Mouse (Mus musculus) hindbrain, embryonic 11.5 days (tissue): ENCODE results near the gene U2af1l4. TPM values are rescaled to one million over a fixed set of nuclear protein-coding genes. Genes with fewer than 3 reads are reported as not detected.

Experiments
- ATAC-seq: fragments of 200-750 bp; cut with Nextera tagmentation; 2 replicates; pipeline ENCODE4 v1.8.0; 2017; ENCODE audit warnings: mild to moderate bottlenecking, moderate TSS enrichment, moderate library complexity; ENCODE audit not compliant: low FRiP score
- DNase-seq: peaks from one replicate; pipeline ENCODE4 v3.0.0-alpha.2; 2015; ENCODE audit warnings: low spot score
- H3K27ac ChIP-seq: fragments of 300-500 bp; sonication (generic); 2 replicates; pipeline ENCODE4 v1.5.1; 2014; ENCODE audit warnings: mild to moderate bottlenecking, low read depth, low read length
- H3K27me3 ChIP-seq: fragments of 300-500 bp; sonication (generic); 2 replicates; pipeline ENCODE4 v1.6.1; 2014; ENCODE audit warnings: mild to moderate bottlenecking, low read length, moderate library complexity, mixed read lengths; ENCODE audit not compliant: control insufficient read depth, insufficient read depth
- H3K36me3 ChIP-seq: fragments of 300-500 bp; sonication (generic); 2 replicates; pipeline ENCODE4 v1.6.1; 2014; ENCODE audit warnings: mild to moderate bottlenecking, low read length, moderate library complexity, mixed read lengths; ENCODE audit not compliant: control insufficient read depth, insufficient read depth
- H3K4me1 ChIP-seq: fragments of 300-500 bp; sonication (generic); replicated peaks from 2 replicates; pipeline ENCODE4 v1.6.1; 2014; ENCODE audit warnings: low read length, mixed read lengths; ENCODE audit not compliant: control insufficient read depth, insufficient read depth
- H3K4me2 ChIP-seq: fragments of 300-500 bp; sonication (generic); replicated peaks from 2 replicates; pipeline ENCODE4 v1.6.1; 2014; ENCODE audit warnings: mild to moderate bottlenecking, low read depth, low read length
- H3K4me3 ChIP-seq: fragments of 300-500 bp; sonication (generic); 2 replicates; pipeline ENCODE4 v1.5.1; 2014; ENCODE audit warnings: low read depth, low read length
- H3K9ac ChIP-seq: fragments of 300-500 bp; sonication (generic); 2 replicates; pipeline ENCODE4 v1.6.1; 2014; ENCODE audit warnings: low read depth, low read length
- H3K9me3 ChIP-seq: fragments of 300-500 bp; sonication (generic); 2 replicates; pipeline ENCODE4 v1.6.1; 2016; ENCODE audit warnings: low read length; ENCODE audit not compliant: control insufficient read depth
- WGBS: fragments of 180-500 bp; shearing (Covaris S2); extraction: QIAGEN DNeasy Blood & Tissue Kit; methylation state at CpG from one replicate; pipeline ENCODE4 v1.1.7; 2014; 5-methylcytosine and 5-hydroxymethylcytosine counted together
- polyA plus RNA-seq: library from polyadenylated mRNA; unstranded; fragments of >200 nt; fragmentation: Nextera tagmentation; extraction: Ambion mirVana; gene quantifications from 2 replicates; pipeline ENCODE4 v1.2.1, GENCODE M21; 2014

The U2af1l4 gene
- polyA plus RNA-seq, 1 experiment from 2014 or later: 100.0 TPM

- WGBS: 0% methylated on average over 47 of the region's 68 CpGs
- Histone ChIP-seq H3K27me3 (no peaks in the 10 kb centered on the region), H3K27ac (peak within 1 kb of the TSS; percentile 45), H3K9me3 (no peaks in the 10 kb centered on the region), H3K4me1 (peaks cover 5% of the 10 kb centered on the region), H3K4me2 (peak within 1 kb of the TSS; percentile 93), H3K4me3 (peak within 1 kb of the TSS; percentile 80), H3K36me3 (peaks cover 5% of the 10 kb centered on the region; the same call in 1 of the 2 replicates), H3K9ac (peak within 1 kb of the TSS; percentile 94)
- DNase-seq (peak; percentile 96), ATAC-seq (peak; percentile 96)
These were observed 25.8 kb downstream of the U2af1l4 start, which contains the start of gene Kmt2b for GRCm38 (mm10) chr7:30588676-30589434. Gene Kmt2b (minus strand): TSS chr7:30588726.

- Histone ChIP-seq H3K4me3 (peak overlapping the region; percentile 80), H3K4me2 (peak overlapping the region; percentile 60), H3K9me3 (no peaks in the 10 kb centered on the region), H3K27me3 (no peaks in the 10 kb centered on the region), H3K9ac (peak overlapping the region; percentile 94; the same call in 1 of the 2 replicates), H3K4me1 (peaks cover 5% of the 10 kb centered on the region), H3K27ac (peak overlapping the region; percentile 45), H3K36me3 (no peaks in the 10 kb centered on the region; the same call in 1 of the 2 replicates)
- WGBS: 31% methylated on average over 40 of the region's 40 CpGs
- ATAC-seq (peak; percentile 73), DNase-seq (peak; percentile 94)
These were observed 26.6 kb downstream of the U2af1l4 start for GRCm38 (mm10) chr7:30589435-30590301.

- no peak overlapping the region for H3K4me3 ChIP-seq
- ATAC-seq (no peak), DNase-seq (no peak)
- no peak overlapping the region for H3K9ac ChIP-seq
- 86% methylated on average over 9 of the region's 9 CpGs for WGBS
- peaks cover 5% of the 10 kb centered on the region for H3K4me1 ChIP-seq
- H3K27me3 ChIP-seq: no peaks in the 10 kb centered on the region
- H3K27ac ChIP-seq: no peak overlapping the region
- H3K36me3 ChIP-seq: no peaks in the 10 kb centered on the region
- no peaks in the 10 kb centered on the region for H3K9me3 ChIP-seq
- H3K4me2 ChIP-seq: no peak overlapping the region
These were observed 28.0 kb downstream of the U2af1l4 start for GRCm38 (mm10) chr7:30590927-30591604.

- no peaks in the 10 kb centered on the region for H3K36me3 ChIP-seq
- H3K27ac ChIP-seq: no peak overlapping the region
- no peaks in the 10 kb centered on the region for H3K27me3 ChIP-seq
- WGBS: 37% methylated on average over 4 of the region's 4 CpGs
- no peak overlapping the region; the same call in 1 of the 2 replicates for H3K9ac ChIP-seq
- DNase-seq (no peak), ATAC-seq (no peak)
- no peak overlapping the region for H3K4me3 ChIP-seq
- H3K4me1 ChIP-seq: peaks cover 5% of the 10 kb centered on the region
- no peak overlapping the region for H3K4me2 ChIP-seq
- no peaks in the 10 kb centered on the region for H3K9me3 ChIP-seq
These were observed 28.5 kb downstream of the U2af1l4 start for GRCm38 (mm10) chr7:30591605-30591951.

GRCm38 (mm10) chr7:30592772-30593423 is 29.8 kb downstream of the U2af1l4 start:
- Histone ChIP-seq H3K9me3 (no peaks in the 10 kb centered on the region), H3K4me1 (no peaks in the 10 kb centered on the region; the same call in 1 of the 2 replicates), H3K27ac (no peak overlapping the region), H3K27me3 (no peaks in the 10 kb centered on the region), H3K4me2 (no peak overlapping the region), H3K36me3 (no peaks in the 10 kb centered on the region), H3K4me3 (no peak overlapping the region), H3K9ac (no peak overlapping the region)
- WGBS: 55% methylated on average over 5 of the region's 5 CpGs
- ATAC-seq: no peak
- no peak for DNase-seq

GRCm38 (mm10) chr7:30593579-30594509 is 30.7 kb downstream of the U2af1l4 start:
- no peak overlapping the region for H3K27ac ChIP-seq
- WGBS: 69% methylated on average over 10 of the region's 10 CpGs
- no peak for DNase-seq
- H3K4me2 ChIP-seq: no peak overlapping the region
- no peak for ATAC-seq
- H3K4me1 ChIP-seq: no peaks in the 10 kb centered on the region; the same call in 1 of the 2 replicates
- H3K36me3 ChIP-seq: no peaks in the 10 kb centered on the region
- no peaks in the 10 kb centered on the region for H3K9me3 ChIP-seq
- H3K27me3 ChIP-seq: no peaks in the 10 kb centered on the region
- H3K9ac ChIP-seq: no peak overlapping the region
- H3K4me3 ChIP-seq: no peak overlapping the region

GRCm38 (mm10) chr7:30594510-30595024 is 31.5 kb downstream of the U2af1l4 start:
- H3K9me3 ChIP-seq: no peaks in the 10 kb centered on the region
- H3K4me3 ChIP-seq: no peak overlapping the region
- no peak overlapping the region for H3K4me2 ChIP-seq
- no peaks in the 10 kb centered on the region for H3K27me3 ChIP-seq
- H3K9ac ChIP-seq: no peak overlapping the region
- no peak for DNase-seq
- H3K4me1 ChIP-seq: no peaks in the 10 kb centered on the region; the same call in 1 of the 2 replicates
- WGBS: 68% methylated on average over 4 of the region's 4 CpGs
- no peak overlapping the region for H3K27ac ChIP-seq
- ATAC-seq: no peak
- H3K36me3 ChIP-seq: no peaks in the 10 kb centered on the region
